ENCODE assay signal across 8 mouse cellular contexts in the genomic region with DNA sequence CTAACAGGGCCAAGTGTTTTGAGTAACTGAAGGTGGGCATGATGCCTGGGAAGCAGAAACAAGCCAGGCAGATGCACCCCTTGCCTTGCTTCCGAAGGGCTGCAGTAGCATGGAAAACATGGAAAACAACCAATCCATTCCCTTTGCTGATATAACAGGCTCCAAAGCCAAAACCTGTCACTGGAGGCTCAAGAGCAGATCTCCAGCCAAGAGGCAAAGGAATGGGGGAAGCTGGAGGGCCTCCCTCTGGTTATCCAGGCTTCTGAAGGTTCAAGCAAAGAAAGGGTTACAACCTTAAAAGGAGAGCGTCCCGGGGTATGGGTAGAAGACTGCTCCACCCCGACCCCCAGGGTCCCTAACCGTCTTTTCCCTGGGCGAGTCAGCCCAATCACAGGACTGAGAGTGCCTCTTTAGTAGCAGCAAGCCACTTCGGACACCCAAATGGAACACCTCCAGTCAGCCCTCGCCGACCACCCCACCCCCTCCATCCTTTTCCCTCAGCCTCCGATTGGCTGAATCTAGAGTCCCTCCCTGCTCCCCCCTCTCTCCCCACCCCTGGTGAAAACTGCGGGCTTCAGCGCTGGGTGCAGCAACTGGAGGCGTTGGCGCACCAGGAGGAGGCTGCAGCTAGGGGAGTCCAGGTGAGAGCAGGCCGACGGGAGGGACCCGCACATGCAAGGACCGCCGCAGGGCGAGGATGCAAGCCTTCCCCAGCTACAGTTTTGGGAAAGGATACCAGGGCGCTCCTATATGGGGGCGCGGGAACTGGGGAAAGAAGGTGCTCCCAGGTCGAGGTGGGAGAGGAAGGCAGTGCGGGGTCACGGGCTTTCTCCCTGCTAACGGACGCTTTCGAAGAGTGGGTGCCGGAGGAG. TPM values are rescaled to one million over a fixed set of nuclear protein-coding genes. Genes with fewer than 3 reads are reported as not detected.
DNase-seq lines count a peak whose midpoint lies in the region; ATAC-seq and TF ChIP-seq lines count a peak whose summit lies in the region.

Thy1 (plus strand) TSS at position 549 of the 872 bp plus-strand sequence.

- peak; percentile 83 for DNase-seq in NIH3T3 (ENCODE audit: low read depth)
- DNase-seq in brain, adult 2 months (ENCODE audit: low read depth, low spot score): peak; percentile 95
- peak; percentile 100 for DNase-seq in layer of hippocampus, adult 11-12 months (ENCODE audit: low spot score)
- DNase-seq in liver, postnatal 0 days: no peak
- DNase-seq in right cerebral cortex, adult 18-20 months: peak; percentile 86
- DNase-seq in c-Kit-positive CD71-positive TER-119-positive erythroid progenitor cells, embryonic 14.5 days (ENCODE audit: low spot score): no peak

- peak within 1 kb of the TSS; percentile 37 for H3K4me3 ChIP-seq in forebrain, embryonic 13.5 days
- H3K4me3 ChIP-seq in heart, embryonic 16.5 days (ENCODE audit: low read length): peak within 1 kb of the TSS; percentile 50
- H3K4me3 ChIP-seq in liver, postnatal 0 days (ENCODE audit: low read depth, low read length): peak within 1 kb of the TSS; percentile 9; the same call in 1 of the 2 replicates

- H3K36me3 ChIP-seq in forebrain, embryonic 13.5 days (ENCODE audit: poor library complexity, severe bottlenecking): no peaks in the 10 kb centered on the region
- H3K36me3 ChIP-seq in heart, embryonic 16.5 days (ENCODE audit: control insufficient read depth, insufficient read depth): no peaks in the 10 kb centered on the region
- no peaks in the 10 kb centered on the region for H3K36me3 ChIP-seq in liver, postnatal 0 days (replicated peaks; ENCODE audit: insufficient read depth, low read length)

- H3K27me3 ChIP-seq in forebrain, embryonic 13.5 days: peaks cover 58% of the 10 kb centered on the region
- peaks cover 23% of the 10 kb centered on the region for H3K27me3 ChIP-seq in heart, embryonic 16.5 days (ENCODE audit: control insufficient read depth, insufficient read depth, low read length)
- H3K27me3 ChIP-seq in liver, postnatal 0 days (ENCODE audit: insufficient read depth, low read length): peaks cover 40% of the 10 kb centered on the region

- H3K4me1 ChIP-seq in forebrain, embryonic 13.5 days: peaks cover 16% of the 10 kb centered on the region
- H3K4me1 ChIP-seq in heart, embryonic 16.5 days (ENCODE audit: control insufficient read depth, insufficient read depth, low read length): peaks cover 5% of the 10 kb centered on the region; the same call in 1 of the 2 replicates
- H3K4me1 ChIP-seq in liver, postnatal 0 days (ENCODE audit: insufficient read depth): peaks cover 3% of the 10 kb centered on the region; the same call in 1 of the 2 replicates

- H3K27ac ChIP-seq in forebrain, embryonic 13.5 days: no peak within 1 kb of the TSS
- no peak within 1 kb of the TSS for H3K27ac ChIP-seq in heart, embryonic 16.5 days (ENCODE audit: low read length)
- no peak within 1 kb of the TSS for H3K27ac ChIP-seq in liver, postnatal 0 days (ENCODE audit: low read depth)

- ATAC-seq in forebrain, embryonic 13.5 days: peak; percentile 66; the same call in 1 of the 2 replicates
- peak; percentile 45 for ATAC-seq in heart, embryonic 16.5 days (replicated peaks; ENCODE audit: extremely low read depth, insufficient read depth, low FRiP score)
- ATAC-seq in liver, postnatal 0 days: no peak

- peak within 1 kb of the TSS; percentile 61 for H3K9ac ChIP-seq in forebrain, embryonic 13.5 days
- H3K9ac ChIP-seq in heart, embryonic 16.5 days (ENCODE audit: low read length): peak within 1 kb of the TSS; percentile 61
- H3K9ac ChIP-seq in liver, postnatal 0 days (replicated peaks): no peak within 1 kb of the TSS

- H3K9me3 ChIP-seq in forebrain, embryonic 13.5 days (replicated peaks): no peaks in the 10 kb centered on the region
- H3K9me3 ChIP-seq in heart, embryonic 16.5 days (replicated peaks; ENCODE audit: control insufficient read depth, low read length): no peaks in the 10 kb centered on the region
- no peaks in the 10 kb centered on the region for H3K9me3 ChIP-seq in liver, postnatal 0 days (ENCODE audit: low read length)

- H3K4me2 ChIP-seq in forebrain, embryonic 13.5 days: peak within 1 kb of the TSS; percentile 69
- peak within 1 kb of the TSS; percentile 47 for H3K4me2 ChIP-seq in heart, embryonic 16.5 days (ENCODE audit: low read depth, low read length)
- peak within 1 kb of the TSS; percentile 27; the same call in 1 of the 2 replicates for H3K4me2 ChIP-seq in liver, postnatal 0 days (ENCODE audit: low read depth, low read length)

- TF ChIP-seq CTCF in liver, postnatal 0 days (IDR thresholded peaks at IDR 0.05; ENCODE audit: low read depth): no peak

- TF ChIP-seq EP300 in liver, postnatal 0 days (IDR thresholded peaks at IDR 0.05; ENCODE audit: low read depth): no peak

- 2% methylated on average over 29 of the region's 30 CpGs for WGBS in forebrain, embryonic 13.5 days
- WGBS in heart, embryonic 16.5 days: 1% methylated on average over 30 of the region's 30 CpGs
- WGBS in liver, postnatal 0 days (ENCODE audit: insufficient replicate concordance): 2% methylated on average over 29 of the region's 30 CpGs

RNA-seq across cellular contexts. Expression of gene Thy1, which starts in this region (rescaled TPM):
- 0.31 and 0.98 TPM in 2 replicates for polyA plus RNA-seq in forebrain, embryonic 13.5 days (2015; fragmentation: Nextera tagmentation; extraction: Ambion mirVana)
- 8.7 and 21.5 TPM in 2 replicates for polyA plus RNA-seq in heart, embryonic 16.5 days (2015; fragmentation: Nextera tagmentation; extraction: Ambion mirVana)
- 0.39 and 0.85 TPM in 2 replicates for polyA plus RNA-seq in liver, postnatal 0 days (2015; fragmentation: Nextera tagmentation; extraction: Ambion mirVana)

Comparison
In these comparisons a context has a peak if more than half of its experiments do, and no peak if none do; other contexts are left out.
1. Peak in ATAC-seq, H3K4me3 ChIP-seq, H3K9ac ChIP-seq and H3K4me2 ChIP-seq in forebrain, embryonic 13.5 days; RNA of the gene not detected or under 1 TPM.
2. DNase-seq: peak in NIH3T3 (single experiment), brain, adult 2 months (single experiment), layer of hippocampus, adult 11-12 months (single experiment) and right cerebral cortex, adult 18-20 months (single experiment); none in liver, postnatal 0 days (single experiment) and c-Kit-positive CD71-positive TER-119-positive erythroid progenitor cells, embryonic 14.5 days (single experiment).
3. Peak in every context shown above with its lines, with median percentiles within 50 percentile points of each other: H3K4me2 ChIP-seq and H3K4me3 ChIP-seq.